21 mouse cellular contexts compared by ENCODE assay signal in the genomic region with DNA sequence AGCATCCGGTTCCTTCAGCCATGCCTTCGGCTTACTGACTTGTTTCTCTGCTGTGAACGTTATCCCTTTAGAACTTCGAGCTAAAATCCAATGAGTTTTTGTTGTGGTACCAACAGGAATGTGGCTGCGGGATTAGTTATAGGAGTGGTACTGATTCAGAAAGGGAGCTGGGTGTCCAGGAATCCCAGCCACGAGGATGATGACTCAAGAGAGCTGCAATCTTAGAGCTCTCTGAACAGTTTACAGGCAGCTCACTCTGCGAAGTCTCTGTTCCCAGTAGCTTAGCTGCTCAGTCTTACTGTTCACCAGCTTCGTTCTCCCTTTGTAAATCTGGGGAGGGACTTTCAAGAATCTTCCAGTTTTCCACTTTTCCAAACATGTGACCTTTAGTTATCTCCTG. TPM values are rescaled to one million over a fixed set of nuclear protein-coding genes. Genes with fewer than 3 reads are reported as not detected.
"Had no signal": no experiment of that assay in that cellular context is flagged by ENCODE, and none has a peak within 500 bp of the region (broad histone marks: within the 10 kb centered on the region; RNA-seq: fewer than 3 reads in every experiment).

No protein-coding gene starts in this region.

- H3K9ac ChIP-seq: lung, embryonic 15.5 days; midbrain, embryonic 13.5 days; midbrain, embryonic 15.5 days; neural tube, embryonic 13.5 days; neural tube, embryonic 15.5 days had no signal

- H3K36me3 ChIP-seq: lung, embryonic 15.5 days; midbrain, embryonic 13.5 days; midbrain, embryonic 15.5 days; neural tube, embryonic 13.5 days; neural tube, embryonic 15.5 days had no signal

- ATAC-seq: lung, postnatal 0 days; midbrain, embryonic 13.5 days; midbrain, embryonic 15.5 days had no signal

- H3K27ac ChIP-seq: lung, embryonic 15.5 days; macrophage; midbrain, embryonic 13.5 days; midbrain, embryonic 15.5 days; neural tube, embryonic 13.5 days; neural tube, embryonic 15.5 days had no signal

- DNase-seq: lung, adult 2 months; lung, postnatal 14 days; lung, postnatal 36 days; retina, postnatal 1 day; right cerebral cortex, adult 18-20 months; right cerebral cortex, postnatal 25 days; right cerebral cortex, postnatal 4 days; spleen, adult 18-20 months; thymus, adult 18-20 months; thymus, postnatal 14 days; thymus, postnatal 36 days had no signal

- H3K4me3 ChIP-seq: lung, embryonic 15.5 days; megakaryocyte, embryonic 14.5 days; midbrain, embryonic 13.5 days; midbrain, embryonic 15.5 days; neural tube, embryonic 13.5 days; neural tube, embryonic 15.5 days had no signal

- H3K9me3 ChIP-seq: lung, embryonic 15.5 days; midbrain, embryonic 13.5 days; midbrain, embryonic 15.5 days; neural tube, embryonic 13.5 days; neural tube, embryonic 15.5 days had no signal

- H3K4me2 ChIP-seq: lung, embryonic 15.5 days; midbrain, embryonic 11.5 days; midbrain, embryonic 13.5 days; midbrain, embryonic 15.5 days; neural tube, embryonic 13.5 days; neural tube, embryonic 15.5 days had no signal

RNA-seq across cellular contexts. Expression of a gene that starts 49.1 kb away (rescaled TPM):
- polyA plus RNA-seq: small intestine, adult 2 months had no signal
